Mouse (Mus musculus) heart, embryonic 13.5 days (tissue): Measurements from ENCODE around the gene Col11a1. TPM values are rescaled to one million over a fixed set of nuclear protein-coding genes. Genes with fewer than 3 reads are reported as not detected.
A peak's percentile ranks its signal among the peaks of the same experiment; 100 is the strongest.

Experiments used
- ATAC-seq: fragments of 200-750 bp; cut with Nextera tagmentation; 2 replicates; pipeline ENCODE4 v1.8.0; 2017; ENCODE audit warnings: moderate TSS enrichment; ENCODE audit not compliant: insufficient number of reproducible peaks, low FRiP score, low TSS enrichment; ENCODE audit errors: extremely low read depth
- H3K27ac ChIP-seq: fragments of 300-500 bp; sonication (generic); replicated peaks from 2 replicates; pipeline ENCODE4 v1.5.1; 2015; ENCODE audit warnings: moderate library complexity, mild to moderate bottlenecking, inconsistent platforms
- H3K27me3 ChIP-seq: fragments of 300-500 bp; sonication (generic); replicated peaks from 2 replicates; pipeline ENCODE4 v1.6.1; 2015; ENCODE audit warnings: mild to moderate bottlenecking, inconsistent platforms
- H3K36me3 ChIP-seq: fragments of 300-500 bp; sonication (generic); 2 replicates; pipeline ENCODE4 v1.6.1; 2015; ENCODE audit warnings: mild to moderate bottlenecking, inconsistent platforms
- H3K4me1 ChIP-seq: fragments of 300-500 bp; sonication (generic); 2 replicates; pipeline ENCODE4 v1.6.1; 2015; ENCODE audit warnings: inconsistent platforms
- H3K4me2 ChIP-seq: fragments of 300-500 bp; sonication (generic); 2 replicates; pipeline ENCODE4 v1.6.1; 2015; ENCODE audit warnings: inconsistent platforms, mild to moderate bottlenecking, moderate library complexity
- H3K4me3 ChIP-seq: fragments of 300-500 bp; sonication (generic); 2 replicates; pipeline ENCODE4 v1.5.1; 2015; ENCODE audit warnings: moderate library complexity, mild to moderate bottlenecking, inconsistent platforms
- H3K9ac ChIP-seq: fragments of 300-500 bp; sonication (generic); 2 replicates; pipeline ENCODE4 v1.6.1; 2015; ENCODE audit warnings: inconsistent platforms, mild to moderate bottlenecking, moderate library complexity
- H3K9me3 ChIP-seq: fragments of 300-500 bp; sonication (generic); 2 replicates; pipeline ENCODE4 v1.6.1; 2016; ENCODE audit warnings: inconsistent platforms
- WGBS: fragments of 180-500 bp; shearing (Covaris S2); methylation state at CpG from one replicate; pipeline ENCODE4 v1.1.7; 2015; ENCODE audit warnings: mixed read lengths; 5-methylcytosine and 5-hydroxymethylcytosine counted together
- polyA plus RNA-seq: library from polyadenylated mRNA; unstranded; fragments of >200 nt; fragmentation: Nextera tagmentation; extraction: Ambion mirVana; gene quantifications from 2 replicates; pipeline ENCODE4 v1.2.1, GENCODE M21; 2015

Gene Col11a1
- polyA plus RNA-seq = 4.7 and 5.1 TPM in 2 replicates

GRCm38 (mm10) chr3:114029971-114030635, at the start of gene Col11a1:
Col11a1 (plus strand) TSS chr3:114030540.
- no peaks in the 10 kb centered on the region for H3K9me3 ChIP-seq
- peak within 1 kb of the TSS; percentile 98 for H3K4me2 ChIP-seq
- under 1% methylated on average over 19 of the region's 19 CpGs for WGBS
- ATAC-seq = peak; percentile 92
- no peaks in the 10 kb centered on the region for H3K36me3 ChIP-seq
- H3K9ac ChIP-seq = peak within 1 kb of the TSS; percentile 76
- peaks cover 17% of the 10 kb centered on the region for H3K4me1 ChIP-seq
- no peak within 1 kb of the TSS for H3K27ac ChIP-seq
- H3K4me3 ChIP-seq = peak within 1 kb of the TSS; percentile 77
- H3K27me3 ChIP-seq = no peaks in the 10 kb centered on the region

GRCm38 (mm10) chr3:113990936-113991335, 39.4 kb upstream of the Col11a1 start:
- H3K36me3 ChIP-seq = no peaks in the 10 kb centered on the region
- no peak for ATAC-seq
- WGBS = 79% methylated on average over 6 of the region's 6 CpGs
- H3K9ac ChIP-seq = no peak overlapping the region
- no peak overlapping the region for H3K4me3 ChIP-seq
- no peaks in the 10 kb centered on the region for H3K9me3 ChIP-seq
- H3K27ac ChIP-seq = no peak overlapping the region
- H3K27me3 ChIP-seq = no peaks in the 10 kb centered on the region
- H3K4me1 ChIP-seq = no peaks in the 10 kb centered on the region
- no peak overlapping the region for H3K4me2 ChIP-seq

GRCm38 (mm10) chr3:114030886-114031285, 546 bp downstream of the Col11a1 start:
- WGBS = 1% methylated on average over 9 of the region's 9 CpGs
- ATAC-seq = no peak

GRCm38 (mm10) chr3:114031351-114032213, 1.2 kb downstream of the Col11a1 start:
- Histone ChIP-seq H3K36me3 (no peaks in the 10 kb centered on the region), H3K4me1 (peaks cover 17% of the 10 kb centered on the region), H3K4me2 (peak overlapping the region; percentile 98), H3K27ac (no peak overlapping the region), H3K27me3 (no peaks in the 10 kb centered on the region), H3K9me3 (no peaks in the 10 kb centered on the region), H3K4me3 (peak overlapping the region; percentile 77), H3K9ac (peak overlapping the region; percentile 76)
- ATAC-seq = no peak
- 2% methylated on average over 21 of the region's 21 CpGs for WGBS

More at GRCm38 (mm10) chr3:114030886-114031285, 546 bp downstream of the Col11a1 start:
- no peaks in the 10 kb centered on the region for H3K9me3 ChIP-seq
- H3K4me1 ChIP-seq = peaks cover 17% of the 10 kb centered on the region
- no peaks in the 10 kb centered on the region for H3K27me3 ChIP-seq
- peak overlapping the region; percentile 76 for H3K9ac ChIP-seq
- H3K4me2 ChIP-seq = peak overlapping the region; percentile 98
- no peak overlapping the region for H3K27ac ChIP-seq
- H3K4me3 ChIP-seq = peak overlapping the region; percentile 77
- no peaks in the 10 kb centered on the region for H3K36me3 ChIP-seq

- 12% methylated on average over 4 of the region's 4 CpGs for WGBS
- Histone ChIP-seq H3K36me3 (no peaks in the 10 kb centered on the region), H3K4me1 (peaks cover 17% of the 10 kb centered on the region), H3K27me3 (no peaks in the 10 kb centered on the region), H3K4me3 (peak overlapping the region; percentile 77), H3K9ac (peak overlapping the region; percentile 76; the same call in 1 of the 2 replicates), H3K4me2 (peak overlapping the region; percentile 98), H3K9me3 (no peaks in the 10 kb centered on the region), H3K27ac (no peak overlapping the region)
- ATAC-seq = no peak
Observed at GRCm38 (mm10) chr3:114032333-114032732, 2.0 kb downstream of the Col11a1 start.

GRCm38 (mm10) chr3:114052406-114052805, 22.1 kb downstream of the Col11a1 start:
- no peak for ATAC-seq
- H3K9ac ChIP-seq = no peak overlapping the region
- H3K36me3 ChIP-seq = no peaks in the 10 kb centered on the region
- H3K4me2 ChIP-seq = no peak overlapping the region
- no peaks in the 10 kb centered on the region for H3K27me3 ChIP-seq
- H3K4me3 ChIP-seq = no peak overlapping the region
- H3K9me3 ChIP-seq = no peaks in the 10 kb centered on the region
- H3K27ac ChIP-seq = no peak overlapping the region
- H3K4me1 ChIP-seq = peaks cover 4% of the 10 kb centered on the region

GRCm38 (mm10) chr3:114053501-114053900, 23.2 kb downstream of the Col11a1 start:
- H3K4me3 ChIP-seq = no peak overlapping the region
- ATAC-seq = no peak
- no peaks in the 10 kb centered on the region for H3K36me3 ChIP-seq
- H3K27me3 ChIP-seq = no peaks in the 10 kb centered on the region
- H3K4me1 ChIP-seq = peaks cover 4% of the 10 kb centered on the region
- H3K4me2 ChIP-seq = no peak overlapping the region
- H3K9ac ChIP-seq = no peak overlapping the region
- WGBS = 59% methylated on average over 3 of the region's 3 CpGs
- no peaks in the 10 kb centered on the region for H3K9me3 ChIP-seq
- no peak overlapping the region for H3K27ac ChIP-seq

GRCm38 (mm10) chr3:114065123-114065522, 34.8 kb downstream of the Col11a1 start:
- 43% methylated on average over 4 of the region's 4 CpGs for WGBS
- no peaks in the 10 kb centered on the region for H3K36me3 ChIP-seq
- peaks cover 10% of the 10 kb centered on the region for H3K4me1 ChIP-seq
- H3K9me3 ChIP-seq = no peaks in the 10 kb centered on the region
- H3K9ac ChIP-seq = no peak overlapping the region
- ATAC-seq = no peak
- peak overlapping the region; percentile 56 for H3K4me2 ChIP-seq
- no peak overlapping the region for H3K4me3 ChIP-seq
- no peaks in the 10 kb centered on the region for H3K27me3 ChIP-seq
- H3K27ac ChIP-seq = 0 out of 2 replicates have a peak overlapping the region, but pooled peaks have one; percentile 40

- Histone ChIP-seq H3K9ac (0 out of 2 replicates have a peak overlapping the region, but pooled peaks have one; percentile 19), H3K27ac (peak overlapping the region; percentile 40; the same call in 1 of the 2 replicates), H3K4me3 (peak overlapping the region; percentile 27), H3K36me3 (no peaks in the 10 kb centered on the region), H3K27me3 (no peaks in the 10 kb centered on the region), H3K4me2 (peak overlapping the region; percentile 56), H3K4me1 (peaks cover 10% of the 10 kb centered on the region), H3K9me3 (no peaks in the 10 kb centered on the region)
- 19% methylated on average over 4 of the region's 4 CpGs for WGBS
- ATAC-seq = no peak
Observed at GRCm38 (mm10) chr3:114065587-114065986, 35.2 kb downstream of the Col11a1 start.

GRCm38 (mm10) chr3:114099335-114099734, 69.0 kb downstream of the Col11a1 start:
- Histone ChIP-seq H3K4me2 (no peak overlapping the region), H3K9ac (no peak overlapping the region), H3K4me1 (no peaks in the 10 kb centered on the region), H3K9me3 (no peaks in the 10 kb centered on the region), H3K4me3 (no peak overlapping the region), H3K27ac (no peak overlapping the region), H3K36me3 (no peaks in the 10 kb centered on the region; the same call in 1 of the 2 replicates), H3K27me3 (no peaks in the 10 kb centered on the region)
- 67% methylated on average over 7 of the region's 7 CpGs for WGBS
- no peak for ATAC-seq

- WGBS = 22% methylated on average over 7 of the region's 7 CpGs
- Histone ChIP-seq H3K9ac (no peak overlapping the region), H3K4me3 (no peak overlapping the region), H3K27ac (no peak overlapping the region), H3K27me3 (no peaks in the 10 kb centered on the region), H3K4me2 (no peak overlapping the region), H3K36me3 (no peaks in the 10 kb centered on the region; the same call in 1 of the 2 replicates), H3K4me1 (no peaks in the 10 kb centered on the region), H3K9me3 (no peaks in the 10 kb centered on the region)
- ATAC-seq = no peak
Observed at GRCm38 (mm10) chr3:114107099-114107498, 76.8 kb downstream of the Col11a1 start.
